Mouse (Mus musculus) stomach, embryonic 16.5 days (tissue): ENCODE data around the gene Majin. TPM values are rescaled to one million over a fixed set of nuclear protein-coding genes. Genes with fewer than 3 reads are reported as not detected.

Source experiments
- ATAC-seq: fragments of 200-750 bp; cut with Nextera tagmentation; 2 replicates; pipeline ENCODE4 v1.8.0; 2017; ENCODE audit warnings: moderate number of reproducible peaks, moderate TSS enrichment; ENCODE audit not compliant: insufficient read depth, low FRiP score
- H3K27ac ChIP-seq: fragments of 300-500 bp; sonication (generic); 2 replicates; pipeline ENCODE4 v1.5.1; 2014; ENCODE audit warnings: low read length
- H3K27me3 ChIP-seq: fragments of 300-500 bp; sonication (generic); 2 replicates; pipeline ENCODE4 v1.6.1; 2014; ENCODE audit warnings: low read length, control low read depth, mixed read lengths; ENCODE audit not compliant: control insufficient read depth, insufficient read depth
- H3K36me3 ChIP-seq: fragments of 300-500 bp; sonication (generic); 2 replicates; pipeline ENCODE4 v1.6.1; 2014; ENCODE audit warnings: low read length; ENCODE audit not compliant: control insufficient read depth, insufficient read depth
- H3K4me1 ChIP-seq: fragments of 300-500 bp; sonication (generic); 2 replicates; pipeline ENCODE4 v1.6.1; 2014; ENCODE audit warnings: low read length, control low read depth, mixed read lengths; ENCODE audit not compliant: control insufficient read depth, insufficient read depth
- H3K4me2 ChIP-seq: fragments of 300-500 bp; sonication (generic); 2 replicates; pipeline ENCODE4 v1.6.1; 2014; ENCODE audit warnings: low read depth, low read length, mixed read lengths
- H3K4me3 ChIP-seq: fragments of 300-500 bp; sonication (generic); replicated peaks from 2 replicates; pipeline ENCODE4 v1.5.1; 2014; ENCODE audit warnings: mild to moderate bottlenecking, low read length
- H3K9ac ChIP-seq: fragments of 300-500 bp; sonication (generic); 2 replicates; pipeline ENCODE4 v1.6.1; 2014; ENCODE audit warnings: low read length
- H3K9me3 ChIP-seq: fragments of 300-500 bp; sonication (generic); replicated peaks from 2 replicates; pipeline ENCODE4 v1.6.1; 2016; ENCODE audit warnings: low read length, control low read depth; ENCODE audit not compliant: control insufficient read depth
- WGBS: fragments of 180-500 bp; shearing (Covaris S2); extraction: QIAGEN DNeasy Blood & Tissue Kit; methylation state at CpG from one replicate; pipeline ENCODE4 v1.1.7; 2014; 5-methylcytosine and 5-hydroxymethylcytosine counted together
- polyA plus RNA-seq: library from polyadenylated mRNA; unstranded; fragments of >200 nt; fragmentation: Nextera tagmentation; extraction: Ambion mirVana; gene quantifications from 2 replicates; pipeline ENCODE4 v1.2.1, GENCODE M21; 2015

The Majin gene
- polyA plus RNA-seq, 1 experiment from 2014 or later = not detected

- Histone ChIP-seq H3K4me3 (peak overlapping the region; percentile 69), H3K27ac (peak overlapping the region; percentile 56), H3K9me3 (no peaks in the 10 kb centered on the region), H3K9ac (peak overlapping the region; percentile 81), H3K4me2 (peak overlapping the region; percentile 80), H3K4me1 (peaks cover 9% of the 10 kb centered on the region), H3K27me3 (no peaks in the 10 kb centered on the region), H3K36me3 (peaks cover 10% of the 10 kb centered on the region; the same call in 1 of the 2 replicates)
- peak; percentile 7; the same call in 1 of the 2 replicates for ATAC-seq
- whole genome bisulfite sequencing = 0% methylated on average over 4 of the region's 4 CpGs
These were observed 58.1 kb downstream of the Majin start for GRCm38 (mm10) chr19:6242281-6242680.

GRCm38 (mm10) chr19:6243226-6243625 is 59.0 kb downstream of the Majin start:
- Histone ChIP-seq H3K9me3 (no peaks in the 10 kb centered on the region), H3K27ac (no peak overlapping the region), H3K36me3 (peaks cover 13% of the 10 kb centered on the region; the same call in 1 of the 2 replicates), H3K9ac (no peak overlapping the region), H3K4me1 (peaks cover 9% of the 10 kb centered on the region), H3K27me3 (no peaks in the 10 kb centered on the region), H3K4me2 (no peak overlapping the region), H3K4me3 (no peak overlapping the region)
- 63% methylated on average over 5 of the region's 5 CpGs for WGBS
- no peak for ATAC-seq

- Histone ChIP-seq H3K36me3 (peaks cover 13% of the 10 kb centered on the region; the same call in 1 of the 2 replicates), H3K9me3 (no peaks in the 10 kb centered on the region), H3K9ac (no peak overlapping the region), H3K4me1 (peaks cover 9% of the 10 kb centered on the region), H3K4me3 (no peak overlapping the region), H3K27me3 (no peaks in the 10 kb centered on the region), H3K27ac (no peak overlapping the region), H3K4me2 (no peak overlapping the region)
- ATAC-seq = no peak
- 36% methylated on average over 1 of the region's 1 CpGs for WGBS
These were observed 61.6 kb downstream of the Majin start for GRCm38 (mm10) chr19:6245806-6246205.

GRCm38 (mm10) chr19:6247526-6248300 is 63.5 kb downstream of the Majin start:
- Histone ChIP-seq H3K27ac (no peak overlapping the region), H3K4me2 (no peak overlapping the region), H3K4me3 (no peak overlapping the region), H3K9me3 (no peaks in the 10 kb centered on the region), H3K36me3 (peaks cover 20% of the 10 kb centered on the region; the same call in 1 of the 2 replicates), H3K27me3 (no peaks in the 10 kb centered on the region), H3K9ac (no peak overlapping the region), H3K4me1 (peaks cover 4% of the 10 kb centered on the region)
- no peak for ATAC-seq
- 92% methylated on average over 29 of the region's 29 CpGs for WGBS

- no peaks in the 10 kb centered on the region for H3K4me1 ChIP-seq
- H3K27me3 ChIP-seq = no peaks in the 10 kb centered on the region
- no peak overlapping the region for H3K4me2 ChIP-seq
- ATAC-seq = no peak
- no peak overlapping the region for H3K4me3 ChIP-seq
- H3K27ac ChIP-seq = no peak overlapping the region
- H3K36me3 ChIP-seq = peaks cover 10% of the 10 kb centered on the region; the same call in 1 of the 2 replicates
- H3K9me3 ChIP-seq = no peaks in the 10 kb centered on the region
- WGBS = 86% methylated on average over 4 of the region's 4 CpGs
- H3K9ac ChIP-seq = no peak overlapping the region
These were observed 68.8 kb downstream of the Majin start for GRCm38 (mm10) chr19:6253021-6253420.

- H3K4me1 ChIP-seq = no peaks in the 10 kb centered on the region
- WGBS = 56% methylated on average over 2 of the region's 2 CpGs
- H3K9me3 ChIP-seq = no peaks in the 10 kb centered on the region
- H3K27ac ChIP-seq = no peak overlapping the region
- H3K36me3 ChIP-seq = peaks cover 19% of the 10 kb centered on the region
- H3K27me3 ChIP-seq = no peaks in the 10 kb centered on the region
- ATAC-seq = no peak
- H3K4me2 ChIP-seq = no peak overlapping the region
- no peak overlapping the region for H3K4me3 ChIP-seq
- no peak overlapping the region for H3K9ac ChIP-seq
These were observed 76.2 kb downstream of the Majin start for GRCm38 (mm10) chr19:6260428-6260827.

- Histone ChIP-seq H3K27ac (no peak overlapping the region), H3K4me2 (no peak overlapping the region), H3K9me3 (no peaks in the 10 kb centered on the region), H3K4me1 (no peaks in the 10 kb centered on the region), H3K4me3 (no peak overlapping the region), H3K36me3 (peaks cover 19% of the 10 kb centered on the region), H3K27me3 (no peaks in the 10 kb centered on the region), H3K9ac (no peak overlapping the region)
- ATAC-seq = no peak
- 89% methylated on average over 4 of the region's 4 CpGs for WGBS
These were observed 76.8 kb downstream of the Majin start for GRCm38 (mm10) chr19:6260946-6261345.

- 93% methylated on average over 14 of the region's 14 CpGs for WGBS
- H3K4me1 ChIP-seq = no peaks in the 10 kb centered on the region
- ATAC-seq = no peak
These were observed 77.2 kb downstream of the Majin start for GRCm38 (mm10) chr19:6261379-6261778.

GRCm38 (mm10) chr19:6262222-6262621 is 78.0 kb downstream of the Majin start:
- H3K27ac ChIP-seq = peak overlapping the region; percentile 80
- no peaks in the 10 kb centered on the region for H3K27me3 ChIP-seq
- no peak overlapping the region for H3K4me2 ChIP-seq
- no peak overlapping the region for H3K9ac ChIP-seq
- no peak for ATAC-seq
- WGBS = 70% methylated on average over 7 of the region's 7 CpGs
- H3K4me3 ChIP-seq = no peak overlapping the region
- H3K4me1 ChIP-seq = no peaks in the 10 kb centered on the region
- peaks cover 15% of the 10 kb centered on the region for H3K36me3 ChIP-seq
- H3K9me3 ChIP-seq = no peaks in the 10 kb centered on the region

More at GRCm38 (mm10) chr19:6261379-6261778, 77.2 kb downstream of the Majin start:
- no peaks in the 10 kb centered on the region for H3K27me3 ChIP-seq
- no peak overlapping the region for H3K4me3 ChIP-seq
- H3K9me3 ChIP-seq = no peaks in the 10 kb centered on the region
- no peak overlapping the region for H3K4me2 ChIP-seq
- H3K27ac ChIP-seq = no peak overlapping the region
- peaks cover 19% of the 10 kb centered on the region for H3K36me3 ChIP-seq
- H3K9ac ChIP-seq = no peak overlapping the region
